Mouse (Mus musculus): Measurements from ENCODE around the gene Ncam1. TPM values are rescaled to one million over a fixed set of nuclear protein-coding genes. Genes with fewer than 3 reads are reported as not detected.
A peak's percentile ranks its signal among the peaks of the same experiment; 100 is the strongest.

The Ncam1 gene
- polyA plus RNA-seq, 1 experiment, result 6.9 TPM

- TF ChIP-seq POLR2A (IDR thresholded peaks at IDR 0.05; ENCODE audit: borderline replicate concordance, control insufficient read depth, low read depth, low read length) (no peak), CTCF (IDR thresholded peaks at IDR 0.05; ENCODE audit: control insufficient read depth, insufficient read depth, low read length) (peak; percentile 24; the same call in 1 of the 2 replicates)
- Histone ChIP-seq H3K4me1 (ENCODE audit: control insufficient read depth, insufficient read depth, low read length) (no peaks in the 10 kb centered on the region; the same call in 1 of the 2 replicates), H3K27ac (ENCODE audit: control insufficient read depth, insufficient read depth, low read depth, low read length, poor library complexity) (no peak overlapping the region), H3K4me3 (replicated peaks; ENCODE audit: control insufficient read depth, low read depth, low read length) (no peak overlapping the region)
- WGBS, result 61% methylated on average over 10 of the region's 10 CpGs
Observed at GRCm38 (mm10) chr9:49528943-49529342, 269.8 kb downstream of the Ncam1 start.

GRCm38 (mm10) chr9:49528026-49528425, 270.7 kb downstream of the Ncam1 start:
- 77% methylated on average over 5 of the region's 5 CpGs for whole genome bisulfite sequencing
- TF ChIP-seq POLR2A (IDR thresholded peaks at IDR 0.05; ENCODE audit: borderline replicate concordance, control insufficient read depth, low read depth, low read length), result no peak
- no peak for TF ChIP-seq CTCF (IDR thresholded peaks at IDR 0.05; ENCODE audit: control insufficient read depth, insufficient read depth, low read length)
- H3K4me3 ChIP-seq (replicated peaks; ENCODE audit: control insufficient read depth, low read depth, low read length), result no peak overlapping the region

GRCm38 (mm10) chr9:49527340-49527739, 271.4 kb downstream of the Ncam1 start:
- Histone ChIP-seq H3K27ac (ENCODE audit: control insufficient read depth, insufficient read depth, low read depth, low read length, poor library complexity) (no peak overlapping the region), H3K4me3 (replicated peaks; ENCODE audit: control insufficient read depth, low read depth, low read length) (no peak overlapping the region), H3K4me1 (ENCODE audit: control insufficient read depth, insufficient read depth, low read length) (no peaks in the 10 kb centered on the region; the same call in 1 of the 2 replicates)
- 73% methylated on average over 8 of the region's 8 CpGs for WGBS
- no peak for TF ChIP-seq POLR2A (IDR thresholded peaks at IDR 0.05; ENCODE audit: borderline replicate concordance, control insufficient read depth, low read depth, low read length)

More at GRCm38 (mm10) chr9:49528026-49528425, 270.7 kb downstream of the Ncam1 start:
- H3K4me1 ChIP-seq (ENCODE audit: control insufficient read depth, insufficient read depth, low read length), result no peaks in the 10 kb centered on the region; the same call in 1 of the 2 replicates
- H3K27ac ChIP-seq (ENCODE audit: control insufficient read depth, insufficient read depth, low read depth, low read length, poor library complexity), result no peak overlapping the region

- TF ChIP-seq POLR2A (IDR thresholded peaks at IDR 0.05; ENCODE audit: borderline replicate concordance, control insufficient read depth, low read depth, low read length), result no peak
- no peak for TF ChIP-seq CTCF (IDR thresholded peaks at IDR 0.05; ENCODE audit: control insufficient read depth, insufficient read depth, low read length)
- WGBS, result 75% methylated on average over 9 of the region's 9 CpGs
- Histone ChIP-seq H3K27ac (ENCODE audit: control insufficient read depth, insufficient read depth, low read depth, low read length, poor library complexity) (no peak overlapping the region), H3K4me1 (ENCODE audit: control insufficient read depth, insufficient read depth, low read length) (no peaks in the 10 kb centered on the region), H3K4me3 (replicated peaks; ENCODE audit: control insufficient read depth, low read depth, low read length) (no peak overlapping the region)
Observed at GRCm38 (mm10) chr9:49524721-49525120, 274.0 kb downstream of the Ncam1 start.

GRCm38 (mm10) chr9:49523881-49524280, 274.8 kb downstream of the Ncam1 start:
- no peak overlapping the region for H3K27ac ChIP-seq (ENCODE audit: control insufficient read depth, insufficient read depth, low read depth, low read length, poor library complexity)
- TF ChIP-seq CTCF (IDR thresholded peaks at IDR 0.05; ENCODE audit: control insufficient read depth, insufficient read depth, low read length) (no peak), POLR2A (IDR thresholded peaks at IDR 0.05; ENCODE audit: borderline replicate concordance, control insufficient read depth, low read depth, low read length) (no peak)
- no peak overlapping the region for H3K4me3 ChIP-seq (replicated peaks; ENCODE audit: control insufficient read depth, low read depth, low read length)
- 80% methylated on average over 9 of the region's 9 CpGs for WGBS
- no peaks in the 10 kb centered on the region for H3K4me1 ChIP-seq (ENCODE audit: control insufficient read depth, insufficient read depth, low read length)

- H3K4me3 ChIP-seq (replicated peaks; ENCODE audit: control insufficient read depth, low read depth, low read length), result no peak overlapping the region
- no peak overlapping the region for H3K27ac ChIP-seq (ENCODE audit: control insufficient read depth, insufficient read depth, low read depth, low read length, poor library complexity)
- H3K4me1 ChIP-seq (ENCODE audit: control insufficient read depth, insufficient read depth, low read length), result no peaks in the 10 kb centered on the region
- no peak for TF ChIP-seq CTCF (IDR thresholded peaks at IDR 0.05; ENCODE audit: control insufficient read depth, insufficient read depth, low read length)
- 73% methylated on average over 2 of the region's 2 CpGs for WGBS
Observed at GRCm38 (mm10) chr9:49514306-49514705, 284.4 kb downstream of the Ncam1 start.

- 90% methylated on average over 4 of the region's 4 CpGs for WGBS
- no peak for TF ChIP-seq POLR2A (IDR thresholded peaks at IDR 0.05; ENCODE audit: borderline replicate concordance, control insufficient read depth, low read depth, low read length)
- TF ChIP-seq CTCF (IDR thresholded peaks at IDR 0.05; ENCODE audit: control insufficient read depth, insufficient read depth, low read length), result no peak
- no peaks in the 10 kb centered on the region for H3K4me1 ChIP-seq (ENCODE audit: control insufficient read depth, insufficient read depth, low read length)
- no peak overlapping the region for H3K27ac ChIP-seq (ENCODE audit: control insufficient read depth, insufficient read depth, low read depth, low read length, poor library complexity)
- H3K4me3 ChIP-seq (replicated peaks; ENCODE audit: control insufficient read depth, low read depth, low read length), result no peak overlapping the region
Observed at GRCm38 (mm10) chr9:49510666-49511065, 288.1 kb downstream of the Ncam1 start.

GRCm38 (mm10) chr9:49509628-49510027, 289.1 kb downstream of the Ncam1 start:
- TF ChIP-seq CTCF (IDR thresholded peaks at IDR 0.05; ENCODE audit: control insufficient read depth, insufficient read depth, low read length) (no peak), POLR2A (IDR thresholded peaks at IDR 0.05; ENCODE audit: borderline replicate concordance, control insufficient read depth, low read depth, low read length) (no peak)
- Histone ChIP-seq H3K4me1 (ENCODE audit: control insufficient read depth, insufficient read depth, low read length) (no peaks in the 10 kb centered on the region), H3K4me3 (replicated peaks; ENCODE audit: control insufficient read depth, low read depth, low read length) (no peak overlapping the region), H3K27ac (ENCODE audit: control insufficient read depth, insufficient read depth, low read depth, low read length, poor library complexity) (no peak overlapping the region; the same call in 1 of the 2 replicates)
- WGBS, result 81% methylated on average over 8 of the region's 8 CpGs

- 76% methylated on average over 3 of the region's 3 CpGs for WGBS
- H3K27ac ChIP-seq (ENCODE audit: control insufficient read depth, insufficient read depth, low read depth, low read length, poor library complexity), result no peak overlapping the region; the same call in 1 of the 2 replicates
- no peak overlapping the region for H3K4me3 ChIP-seq (replicated peaks; ENCODE audit: control insufficient read depth, low read depth, low read length)
- H3K4me1 ChIP-seq (ENCODE audit: control insufficient read depth, insufficient read depth, low read length), result no peaks in the 10 kb centered on the region
- TF ChIP-seq CTCF (IDR thresholded peaks at IDR 0.05; ENCODE audit: control insufficient read depth, insufficient read depth, low read length), result no peak
- no peak for TF ChIP-seq POLR2A (IDR thresholded peaks at IDR 0.05; ENCODE audit: borderline replicate concordance, control insufficient read depth, low read depth, low read length)
Observed at GRCm38 (mm10) chr9:49509094-49509493, 289.6 kb downstream of the Ncam1 start.
